Mouse (Mus musculus): ENCODE results near the gene Myh2.

DNA sequence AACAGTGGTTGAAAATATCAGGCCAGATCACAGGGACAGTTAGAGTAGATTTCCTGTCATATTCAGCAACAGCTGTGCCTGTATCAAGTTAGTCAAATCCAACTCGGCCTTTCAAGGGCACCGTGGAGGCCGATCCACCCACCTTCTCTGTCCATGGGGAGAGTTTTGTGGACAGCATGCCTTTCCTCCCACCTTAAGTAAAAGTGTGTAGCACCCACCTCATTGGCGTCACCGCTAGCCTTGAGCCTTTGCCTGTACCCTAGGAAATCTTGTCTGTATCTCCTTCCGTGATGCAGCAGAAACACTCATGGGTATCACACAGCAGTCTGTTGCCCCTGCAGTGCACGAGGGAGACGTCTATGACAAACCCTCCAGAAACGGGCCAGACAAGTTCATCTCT, 66.0 kb downstream of the Myh2 start:
- TF ChIP-seq POLR2A (IDR thresholded peaks at IDR 0.05; ENCODE audit: borderline replicate concordance, extremely low read depth, insufficient read depth, insufficient read length, poor library complexity, severe bottlenecking) (no peak), CTCF (IDR thresholded peaks at IDR 0.05; ENCODE audit: borderline replicate concordance, extremely low read depth, insufficient read depth, insufficient read length) (no peak)

Measured in brain, embryonic 14.5 days (tissue).